1 mouse cellular context compared by ENCODE assay signal in the genomic region with DNA sequence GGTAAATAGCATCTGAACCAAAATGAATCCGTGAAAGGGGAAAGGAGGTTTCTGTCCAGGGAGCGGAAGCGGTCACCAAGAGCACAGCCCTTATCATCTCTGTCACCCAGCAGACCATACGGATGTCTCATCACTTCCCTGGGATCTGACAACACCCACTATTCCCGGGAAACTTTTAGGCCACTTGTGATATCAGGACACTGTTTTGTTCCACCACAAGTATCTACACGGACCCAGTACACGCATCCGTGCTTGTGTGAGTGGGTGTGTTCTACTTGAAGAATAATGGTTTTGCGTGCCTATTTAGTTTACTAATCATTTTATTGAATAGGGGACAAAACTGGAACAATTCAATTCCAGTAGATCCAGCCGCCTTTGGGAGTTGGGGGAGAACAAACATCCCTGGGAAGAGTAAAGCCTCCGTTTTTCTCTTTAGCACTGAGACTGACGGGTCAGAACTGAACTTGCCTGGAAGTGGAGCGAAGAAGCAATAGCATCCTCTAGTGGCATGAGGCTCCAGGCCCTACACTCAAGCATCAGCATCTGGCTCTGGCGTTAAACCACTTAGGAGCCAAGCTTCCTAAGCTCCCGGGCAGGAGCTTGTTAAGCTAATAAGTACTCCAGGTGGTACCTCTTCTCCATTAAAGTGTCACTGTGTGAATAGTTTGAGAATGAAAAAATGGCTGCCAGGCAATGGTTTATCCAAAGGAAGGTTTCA.
TF ChIP-seq lines count a peak whose summit lies in the region.

No protein-coding gene starts in this region.

TF ChIP-seq in CH12.LX, 34 proteins besides CTCF, POLR2A, EP300 and RAD21:
- TF ChIP-seq MYC (IDR thresholded peaks at IDR 0.05; ENCODE audit: low read depth, low read length) (no peak), POLR2AphosphoS2 (IDR thresholded peaks at IDR 0.05; ENCODE audit: low read depth, low read length) (no peak), MXI1 (IDR thresholded peaks at IDR 0.05; ENCODE audit: low read depth, low read length) (no peak), ETS1 (conservative IDR thresholded peaks at IDR 0.05; ENCODE audit: low read depth, low read length) (no peak), SMC3 (IDR thresholded peaks at IDR 0.05; ENCODE audit: low read depth, low read length) (peak; percentile 57)
